Comparison of ENCODE assay signal across 8 mouse cellular contexts in genomic region chr7:96832551-96832950, GRCm38 (mm10).
DNase-seq lines count a peak whose midpoint lies in the region; ATAC-seq and TF ChIP-seq lines count a peak whose summit lies in the region.

No protein-coding gene starts in this region.

- H3K4me2 ChIP-seq in kidney, embryonic 16.5 days (replicated peaks; ENCODE audit: low read depth, low read length): no peak overlapping the region

- DNase-seq in embryo, embryonic 11 days: peak; percentile 30
- DNase-seq in embryo, embryonic 10.5 days (ENCODE audit: low spot score): no peak
- DNase-seq in cerebellum, adult 18-20 months: peak; percentile 9 to 11
- peak; percentile 19 to 44 for DNase-seq in heart, adult 9 months (ENCODE audit: low spot score in 2 of 2)
- no peak for DNase-seq in thymus, adult 2 months
- no peak for DNase-seq in right cerebral cortex, postnatal 36 days (ENCODE audit: low spot score in 2 of 2)

- no peak overlapping the region for H3K9ac ChIP-seq in kidney, embryonic 16.5 days (replicated peaks; ENCODE audit: low read length)

- no peak overlapping the region for H3K4me3 ChIP-seq in kidney, embryonic 16.5 days (ENCODE audit: low read length)
- H3K4me3 ChIP-seq in olfactory bulb, adult 2 months (ENCODE audit: insufficient read depth, low read depth, low read length): no peak overlapping the region
- H3K4me3 ChIP-seq in thymus, adult 2 months (ENCODE audit: control insufficient read depth, insufficient read depth, low read length): no peak overlapping the region

- TF ChIP-seq CTCF in olfactory bulb, adult 2 months (IDR thresholded peaks at IDR 0.05; ENCODE audit: insufficient read depth, low read depth, low read length): no peak
- TF ChIP-seq CTCF in thymus, adult 2 months (IDR thresholded peaks at IDR 0.05; ENCODE audit: borderline replicate concordance, control insufficient read depth, extremely low read depth, insufficient read depth, low read length, poor library complexity): no peak

- no peak for TF ChIP-seq POLR2A in olfactory bulb, adult 2 months (IDR thresholded peaks at IDR 0.05; ENCODE audit: insufficient read depth, low read depth, low read length)
- no peak for TF ChIP-seq POLR2A in thymus, adult 2 months (IDR thresholded peaks at IDR 0.05; ENCODE audit: control insufficient read depth, extremely low read depth, insufficient read depth, low read length, poor library complexity)

- H3K27ac ChIP-seq in kidney, embryonic 16.5 days (ENCODE audit: low read length): no peak overlapping the region
- H3K27ac ChIP-seq in olfactory bulb, adult 2 months (ENCODE audit: insufficient read depth, low read depth, low read length): peak overlapping the region; percentile 89
- no peak overlapping the region for H3K27ac ChIP-seq in thymus, adult 2 months (ENCODE audit: control insufficient read depth, insufficient read depth, low read length)

- WGBS in kidney, embryonic 16.5 days: 17% methylated on average over 9 of the region's 9 CpGs
- 26% methylated on average over 9 of the region's 9 CpGs for WGBS in olfactory bulb, adult 2 months
- 85% methylated on average over 9 of the region's 9 CpGs for WGBS in thymus, adult 2 months

- peaks cover 6% of the 10 kb centered on the region; the same call in 1 of the 2 replicates for H3K9me3 ChIP-seq in kidney, embryonic 16.5 days (ENCODE audit: low read length)

- peak; percentile 49 for ATAC-seq in kidney, embryonic 16.5 days (ENCODE audit: low FRiP score, low TSS enrichment)

- peaks cover 22% of the 10 kb centered on the region for H3K4me1 ChIP-seq in kidney, embryonic 16.5 days (ENCODE audit: insufficient read depth, low read length)
- peaks cover 12% of the 10 kb centered on the region for H3K4me1 ChIP-seq in olfactory bulb, adult 2 months (ENCODE audit: control insufficient read depth, insufficient read depth, low read length)
- H3K4me1 ChIP-seq in thymus, adult 2 months (replicated peaks; ENCODE audit: control insufficient read depth, insufficient read depth, low read length): no peaks in the 10 kb centered on the region

- peaks cover 14% of the 10 kb centered on the region; the same call in 1 of the 2 replicates for H3K36me3 ChIP-seq in kidney, embryonic 16.5 days (ENCODE audit: insufficient read depth, low read length)
- H3K36me3 ChIP-seq in thymus, adult 2 months (ENCODE audit: control insufficient read depth, insufficient read depth, low read length): no peaks in the 10 kb centered on the region

- H3K27me3 ChIP-seq in kidney, embryonic 16.5 days (ENCODE audit: insufficient read depth, low read length): no peaks in the 10 kb centered on the region
- H3K27me3 ChIP-seq in thymus, adult 2 months (ENCODE audit: control insufficient read depth, insufficient read depth, low read length): no peaks in the 10 kb centered on the region

Comparison
In these comparisons a context has a peak if more than half of its experiments do, and no peak if none do; other contexts are left out.
1. DNase-seq: peak in embryo, embryonic 11 days (single experiment), cerebellum, adult 18-20 months (2 of 2) and heart, adult 9 months (2 of 2); none in embryo, embryonic 10.5 days (single experiment), thymus, adult 2 months (single experiment) and right cerebral cortex, postnatal 36 days (0 of 2).